Mouse (Mus musculus): ENCODE measurements at regions not wholly inside any gene's neighbourhood (a gene's known extent, or its start where the extent isn't known, plus 50 kb on each side); places are given as distances from the start of the nearest gene placed in this dataset.

GRCm38 (mm10) chr1:137658141-137658540 is 517.4 kb downstream of the Ptprc start:
- TF ChIP-seq GATA1 (IDR thresholded peaks at IDR 0.05; ENCODE audit: borderline replicate concordance, low read length) (no peak), FLI1 (IDR thresholded peaks at IDR 0.05; ENCODE audit: low read length) (no peak)
